Mouse (Mus musculus) left cerebral cortex, postnatal 4 days (tissue): ENCODE measurements at regions not wholly inside any gene's neighbourhood (a gene's known extent, or its start where the extent isn't known, plus 50 kb on each side); places are given as distances from the start of the nearest gene placed in this dataset.

Experiments
- DNase-seq: peaks from one replicate; pipeline ENCODE4 v3.0.0-alpha.2; 2022
- intact Hi-C: fragments of 180-260 bp; cut with DNase I; formaldehyde crosslinking; loops from one replicate; pipeline ENCODE4 v1.15.1; 2025

GRCm38 (mm10) chr13:83865932-83866685, 356.0 kb upstream of the Tmem161b start:
- intact Hi-C loops: loop anchor here (2.0 to 5.0 kb wide), 3 partner anchors 119 to 479 kb away; no protein-coding TSS in a partner anchor
- peak; percentile 17 for DNase-seq

GRCm38 (mm10) chr13:83867211-83867610, 354.9 kb upstream of the Tmem161b start:
- DNase-seq: no peak
- intact Hi-C loops: loop anchor here (2.0 to 5.0 kb wide), 3 partner anchors 120 to 478 kb away; no protein-coding TSS in a partner anchor

GRCm38 (mm10) chr13:83867831-83868473, 354.1 kb upstream of the Tmem161b start:
- DNase-seq: no peak
- intact Hi-C loops: loop anchor here (2.0 to 5.0 kb wide), 3 partner anchors 121 to 477 kb away; no protein-coding TSS in a partner anchor

- intact Hi-C loops: loop anchor here (5.0 kb wide), 2 partner anchors 122 to 198 kb away; no protein-coding TSS in a partner anchor
- DNase-seq: peak; percentile 93
These were observed 353.2 kb upstream of the Tmem161b start for GRCm38 (mm10) chr13:83868922-83869321.

- intact Hi-C loops: loop anchor here (5.0 to 10.0 kb wide), 3 partner anchors 113 to 883 kb away; no protein-coding TSS in a partner anchor
These were observed 349.8 kb upstream of the Tmem161b start for GRCm38 (mm10) chr13:83872143-83872819.

GRCm38 (mm10) chr13:83872887-83873286, 349.2 kb upstream of the Tmem161b start:
- intact Hi-C loops: loop anchor here (5.0 to 10.0 kb wide), 3 partner anchors 112 to 882 kb away; no protein-coding TSS in a partner anchor
- DNase-seq: peak; percentile 85

More at GRCm38 (mm10) chr13:83872143-83872819, 349.8 kb upstream of the Tmem161b start:
- no peak for DNase-seq

GRCm38 (mm10) chr13:83879561-83879960, 342.5 kb upstream of the Tmem161b start:
- intact Hi-C loops: loop anchor here (10.0 kb wide), 2 partner anchors 105 to 875 kb away; no protein-coding TSS in a partner anchor

GRCm38 (mm10) chr13:83880305-83880704, 341.8 kb upstream of the Tmem161b start:
- intact Hi-C loops: no loop called here
- peak; percentile 39 for DNase-seq

More at GRCm38 (mm10) chr13:83879561-83879960, 342.5 kb upstream of the Tmem161b start:
- no peak for DNase-seq

- no peak for DNase-seq
- intact Hi-C loops: no loop called here
These were observed 341.3 kb upstream of the Tmem161b start for GRCm38 (mm10) chr13:83880772-83881171.

GRCm38 (mm10) chr13:83882839-83883238, 339.3 kb upstream of the Tmem161b start:
- intact Hi-C loops: no loop called here
- DNase-seq: peak; percentile 29

- intact Hi-C loops: no loop called here
- no peak for DNase-seq
These were observed 338.3 kb upstream of the Tmem161b start for GRCm38 (mm10) chr13:83883821-83884220.

- DNase-seq: no peak
- intact Hi-C loops: no loop called here
These were observed 337.9 kb upstream of the Tmem161b start for GRCm38 (mm10) chr13:83884226-83884625.

- intact Hi-C loops: no loop called here
- peak; percentile 37 for DNase-seq
These were observed 337.1 kb upstream of the Tmem161b start for GRCm38 (mm10) chr13:83884766-83885543.

GRCm38 (mm10) chr13:83885729-83886128, 336.4 kb upstream of the Tmem161b start:
- DNase-seq: no peak
- intact Hi-C loops: no loop called here

- DNase-seq: no peak
- intact Hi-C loops: no loop called here
These were observed 307.4 kb upstream of the Tmem161b start for GRCm38 (mm10) chr13:83914697-83915096.

GRCm38 (mm10) chr13:83932761-83933160, 289.3 kb upstream of the Tmem161b start:
- intact Hi-C loops: no loop called here
- no peak for DNase-seq

GRCm38 (mm10) chr13:83946495-83946894, 275.6 kb upstream of the Tmem161b start:
- no peak for DNase-seq
- intact Hi-C loops: no loop called here

GRCm38 (mm10) chr13:83951163-83951562, 270.9 kb upstream of the Tmem161b start:
- no peak for DNase-seq
- intact Hi-C loops: no loop called here

GRCm38 (mm10) chr13:83951808-83952207, 270.3 kb upstream of the Tmem161b start:
- intact Hi-C loops: no loop called here
- DNase-seq: no peak

GRCm38 (mm10) chr13:83952353-83952752, 269.7 kb upstream of the Tmem161b start:
- intact Hi-C loops: no loop called here
- DNase-seq: no peak
